9 mouse cellular contexts compared by ENCODE assay signal in genomic region chr15:81302151-81302808, GRCm38 (mm10). TPM values are rescaled to one million over a fixed set of nuclear protein-coding genes. Genes with fewer than 3 reads are reported as not detected.
DNase-seq lines count a peak whose midpoint lies in the region; ATAC-seq and TF ChIP-seq lines count a peak whose summit lies in the region.
"Had no signal": no experiment of that assay in that cellular context is flagged by ENCODE, and none has a peak within 500 bp of the region (broad histone marks: within the 10 kb centered on the region; RNA-seq: fewer than 3 reads in every experiment).

No protein-coding gene starts in this region.

- H3K9ac ChIP-seq in limb, embryonic 14.5 days (ENCODE audit: low read depth, low read length, severe bottlenecking) = no peak overlapping the region
- H3K9ac ChIP-seq: liver, embryonic 15.5 days had no signal

- ATAC-seq in limb, embryonic 14.5 days (ENCODE audit: low FRiP score, low read depth) = no peak

- H3K27me3 ChIP-seq in limb, embryonic 14.5 days (ENCODE audit: control insufficient read depth, insufficient read depth, low read length) = no peaks in the 10 kb centered on the region
- no peaks in the 10 kb centered on the region for H3K27me3 ChIP-seq in limb, embryonic 10.5 days (ENCODE audit: low read depth, poor library complexity, severe bottlenecking)
- H3K27me3 ChIP-seq in heart, embryonic 10.5 days (ENCODE audit: insufficient read depth, poor library complexity, severe bottlenecking) = no peaks in the 10 kb centered on the region
- H3K27me3 ChIP-seq: liver, embryonic 15.5 days had no signal

- WGBS in limb, embryonic 14.5 days = 59% methylated on average over 13 of the region's 13 CpGs
- 71% methylated on average over 13 of the region's 13 CpGs for WGBS in limb, embryonic 10.5 days
- 63% methylated on average over 13 of the region's 13 CpGs for WGBS in heart, embryonic 10.5 days

- no peaks in the 10 kb centered on the region for H3K9me3 ChIP-seq in limb, embryonic 14.5 days (ENCODE audit: control insufficient read depth, low read length)
- no peaks in the 10 kb centered on the region for H3K9me3 ChIP-seq in limb, embryonic 10.5 days (replicated peaks)
- H3K9me3 ChIP-seq in heart, embryonic 10.5 days = no peaks in the 10 kb centered on the region
- H3K9me3 ChIP-seq: liver, embryonic 15.5 days had no signal

- H3K4me2 ChIP-seq in limb, embryonic 14.5 days (replicated peaks; ENCODE audit: low read depth, low read length, severe bottlenecking) = no peak overlapping the region
- H3K4me2 ChIP-seq: liver, embryonic 15.5 days had no signal

- TF ChIP-seq POLR2A in limb, embryonic 14.5 days (IDR thresholded peaks at IDR 0.05; ENCODE audit: borderline replicate concordance, extremely low read depth, insufficient read depth, insufficient read length) = no peak

- no peak overlapping the region for H3K4me3 ChIP-seq in limb, embryonic 14.5 days (replicated peaks; ENCODE audit: low read length)
- no peak overlapping the region for H3K4me3 ChIP-seq in limb, embryonic 10.5 days
- H3K4me3 ChIP-seq in heart, embryonic 10.5 days = no peak overlapping the region
- H3K4me3 ChIP-seq: erythroblast, embryonic 14.5 days; liver, embryonic 15.5 days had no signal

- H3K27ac ChIP-seq in limb, embryonic 14.5 days (replicated peaks; ENCODE audit: low read depth, low read length) = no peak overlapping the region
- no peak overlapping the region for H3K27ac ChIP-seq in limb, embryonic 10.5 days
- no peak overlapping the region for H3K27ac ChIP-seq in heart, embryonic 10.5 days
- H3K27ac ChIP-seq: liver, embryonic 15.5 days had no signal

- H3K36me3 ChIP-seq in limb, embryonic 14.5 days (ENCODE audit: control insufficient read depth, insufficient read depth, low read length) = no peaks in the 10 kb centered on the region
- no peaks in the 10 kb centered on the region for H3K36me3 ChIP-seq in limb, embryonic 10.5 days
- H3K36me3 ChIP-seq in heart, embryonic 10.5 days = no peaks in the 10 kb centered on the region
- H3K36me3 ChIP-seq: liver, embryonic 15.5 days had no signal

- H3K4me1 ChIP-seq in limb, embryonic 14.5 days (ENCODE audit: control insufficient read depth, insufficient read depth, low read length) = no peaks in the 10 kb centered on the region
- H3K4me1 ChIP-seq in limb, embryonic 10.5 days = peaks cover 11% of the 10 kb centered on the region
- H3K4me1 ChIP-seq in heart, embryonic 10.5 days = no peaks in the 10 kb centered on the region

- peak; percentile 35 for DNase-seq in limb, embryonic 14.5 days (ENCODE audit: low spot score)
- DNase-seq in limb, embryonic 10.5 days (ENCODE audit: low spot score) = no peak
- peak; percentile 78 for DNase-seq in MN1 (ENCODE audit: low spot score)
- peak; percentile 95 for DNase-seq in induced T-regulatory cell, adult 2 months (ENCODE audit: low read depth)
- DNase-seq in retina, embryonic 14.5 days (ENCODE audit: low spot score) = peak; percentile 49
- DNase-seq in urinary bladder, adult 2 months (ENCODE audit: low spot score) = no peak
- no peak for DNase-seq in heart, embryonic 10.5 days (ENCODE audit: low spot score)

RNA-seq across cellular contexts. Expression of gene Slc25a17, which starts 58.3 kb away (rescaled TPM):
- polyA plus RNA-seq in limb, embryonic 14.5 days (2012; rRNA removed) = 94.6 and 97.3 TPM in 2 replicates
- 124 and 126 TPM in 2 replicates for polyA plus RNA-seq in limb, embryonic 14.5 days (2014; fragmentation: Nextera tagmentation; extraction: Ambion mirVana)
- polyA plus RNA-seq in limb, embryonic 10.5 days (2016; fragmentation: Nextera tagmentation; extraction: Ambion mirVana) = 86.9 and 93.6 TPM in 2 replicates
- polyA plus RNA-seq in urinary bladder, adult 2 months (2012; rRNA removed) = 76.6 and 91.1 TPM in 2 replicates
- 58.5 and 70.4 TPM in 2 replicates for polyA plus RNA-seq in heart, embryonic 10.5 days (2016; fragmentation: Nextera tagmentation; extraction: Ambion mirVana)

Comparison
In these comparisons a context has a peak if more than half of its experiments do, and no peak if none do; other contexts are left out.
1. DNase-seq: peak in limb, embryonic 14.5 days (single experiment), MN1 (single experiment), induced T-regulatory cell, adult 2 months (single experiment) and retina, embryonic 14.5 days (single experiment); none in limb, embryonic 10.5 days (single experiment), urinary bladder, adult 2 months (single experiment) and heart, embryonic 10.5 days (single experiment).